Mouse (Mus musculus) bone marrow, adult 2 months (tissue): ENCODE measurements around the gene C2cd2l.

Experiments used
- CTCF ChIP-seq: fragments of 200-500 bp; IDR thresholded peaks from 2 replicates; pipeline ENCODE4 v1.5.1; 2011; ENCODE audit warnings: low read length, control low read depth; ENCODE audit not compliant: control insufficient read depth, insufficient read depth
- POLR2A ChIP-seq: fragments of 200-500 bp; IDR thresholded peaks from 2 replicates; pipeline ENCODE4 v1.6.1; 2011; ENCODE audit warnings: low read depth, mild to moderate bottlenecking, control low read depth, low read length, borderline replicate concordance; ENCODE audit not compliant: control insufficient read depth

GRCm38 (mm10) chr9:44309756-44310155, 10.3 kb downstream of the C2cd2l start:
- TF ChIP-seq CTCF (no peak), POLR2A (no peak)
